Mouse (Mus musculus) c-Kit-positive CD71-positive TER-119-positive erythroid progenitor cells, embryonic 14.5 days (primary cell): Measurements from ENCODE around the gene Gm21973.

Experiments used
- DNase-seq: peaks from one replicate; pipeline ENCODE4 v3.0.0-alpha.2; 2013; ENCODE audit warnings: low spot score

Gm21973 gene

DNA sequence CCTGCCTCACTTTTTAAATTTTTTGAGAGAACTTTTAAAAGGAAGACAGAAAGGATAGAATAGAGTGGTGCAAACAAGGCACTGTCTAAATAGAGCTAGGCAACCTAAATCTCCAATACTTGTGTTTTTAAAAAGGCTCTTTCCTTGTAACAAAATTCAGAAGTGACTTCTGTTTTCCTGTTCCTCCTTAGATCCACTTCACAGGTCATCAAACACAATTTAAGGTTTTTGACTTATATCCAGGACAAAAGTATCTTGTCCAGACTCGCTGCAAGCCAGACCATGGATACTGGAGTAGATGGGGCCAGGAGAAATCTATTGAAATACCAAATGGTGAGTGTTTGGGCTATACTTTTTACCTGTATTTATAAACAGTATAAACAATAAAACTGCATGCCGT lies at the start of gene Gm21973:
Gm21973 (plus strand) TSS at position 301 of the 400 bp plus-strand sequence.
- DNase-seq: no peak

DNA sequence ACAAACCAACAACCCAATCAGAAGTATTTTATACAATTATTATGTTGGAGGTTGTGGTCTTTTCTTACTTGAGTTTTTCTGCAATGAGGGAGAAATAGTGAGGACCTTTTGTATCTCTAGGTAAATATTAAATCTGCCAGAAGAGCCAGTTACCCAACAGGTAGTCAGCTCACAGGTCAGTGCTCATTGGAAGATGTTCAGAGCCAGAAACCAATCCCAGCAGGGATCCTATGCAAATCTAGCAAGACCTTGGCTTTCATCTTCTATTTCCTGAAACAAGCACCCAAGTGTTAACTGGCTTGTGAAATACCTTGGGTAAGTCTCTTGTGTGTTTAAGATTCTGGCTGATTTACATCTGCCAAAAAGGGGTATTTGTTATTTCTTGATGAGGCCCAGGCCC lies 48.8 kb upstream of the Gm21973 start:
- DNase-seq: no peak

DNA sequence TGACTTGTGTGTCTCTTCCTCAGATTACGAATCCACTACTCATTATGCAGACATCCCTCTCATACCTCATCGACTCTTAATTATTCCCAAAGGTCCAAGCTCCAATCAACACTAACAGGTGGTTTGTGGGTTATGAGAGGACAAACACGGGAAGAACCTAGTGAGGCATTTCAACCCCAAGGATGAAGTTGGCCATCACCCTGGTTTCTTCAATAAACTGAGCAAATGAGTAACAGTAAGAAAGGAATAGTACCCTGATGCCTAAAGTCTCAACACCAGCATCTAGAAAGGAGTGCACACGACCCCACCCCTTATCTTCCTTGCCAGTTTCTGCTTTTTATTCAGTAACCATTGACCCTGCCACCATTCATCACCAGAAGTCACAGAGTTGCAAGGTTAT lies 47.7 kb upstream of the Gm21973 start:
- no peak for DNase-seq

DNA sequence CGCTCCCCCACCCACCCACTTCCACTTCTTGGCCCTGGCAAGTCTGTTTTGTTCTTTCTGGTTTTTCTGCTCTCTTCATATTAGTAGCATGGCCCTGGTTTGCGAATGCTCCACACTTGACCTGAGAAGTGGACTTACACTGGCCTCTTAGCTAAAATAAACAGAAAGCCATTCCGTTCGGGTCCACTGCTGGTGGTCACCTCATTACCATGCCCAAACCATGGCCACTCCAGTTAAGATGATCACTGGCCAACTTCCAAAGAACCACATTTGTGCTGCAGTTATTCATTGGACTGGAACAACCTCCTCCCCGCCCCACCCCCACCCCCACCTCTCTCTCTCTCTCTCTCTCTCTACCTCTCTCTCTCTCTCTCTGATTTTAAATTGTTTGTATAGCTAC lies 43.6 kb upstream of the Gm21973 start:
- DNase-seq: no peak

DNA sequence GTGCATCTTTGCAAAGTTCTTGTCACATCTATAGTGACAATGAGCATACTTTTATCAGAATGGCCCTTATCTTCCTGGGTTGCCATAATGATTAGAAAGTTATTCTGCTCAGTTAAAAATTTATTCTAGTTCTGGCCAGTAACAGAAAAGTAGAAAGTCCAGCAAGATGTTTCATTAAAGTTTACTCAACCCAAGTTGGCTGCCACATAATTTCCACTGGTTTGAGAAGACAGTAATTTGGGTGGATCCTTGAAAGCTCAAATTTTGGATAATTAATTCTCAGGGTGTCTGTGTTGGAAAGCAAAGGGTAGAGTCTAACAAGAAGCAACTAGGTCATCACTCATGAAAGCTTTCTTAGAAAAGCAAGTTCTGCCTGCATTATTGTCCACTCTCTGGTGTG lies 41.5 kb upstream of the Gm21973 start:
- DNase-seq: no peak

DNA sequence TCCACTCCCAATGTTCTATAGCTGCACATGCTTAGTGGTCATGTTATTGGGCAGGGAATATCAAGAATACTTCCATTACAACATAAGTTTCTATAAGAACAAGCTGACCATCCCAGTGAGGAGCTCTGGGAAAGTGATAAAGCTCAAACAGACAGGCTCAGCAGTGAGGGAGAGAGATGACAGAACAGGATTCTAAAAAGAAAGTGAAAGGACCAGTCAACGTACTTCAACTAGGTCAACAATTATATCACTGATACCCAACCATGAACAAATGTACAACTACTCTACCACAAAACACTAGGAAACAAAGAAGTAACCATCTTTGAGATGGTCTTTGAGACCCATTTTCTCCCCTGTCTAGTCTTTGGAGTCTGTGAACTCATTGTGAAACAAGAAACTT lies 28.6 kb upstream of the Gm21973 start:
- no peak for DNase-seq

DNA sequence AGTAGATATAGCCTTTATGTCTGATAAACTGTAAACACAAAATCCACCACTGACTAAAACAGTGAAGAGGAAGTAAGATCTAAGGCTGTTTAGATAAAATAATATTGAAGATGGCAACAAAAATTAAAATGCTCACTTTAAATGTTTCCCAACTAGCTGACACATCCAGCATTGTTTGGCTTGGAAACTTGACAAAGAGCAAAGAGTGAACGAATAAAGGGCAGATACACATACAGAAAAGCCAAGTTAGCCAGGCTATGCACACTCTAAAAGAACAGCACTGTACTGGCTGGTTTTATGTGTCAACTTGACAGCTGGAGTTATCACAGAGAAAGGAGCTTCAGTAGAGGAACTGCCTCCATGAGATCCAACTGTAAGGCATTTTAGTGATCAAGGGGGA lies 27.1 kb upstream of the Gm21973 start:
- DNase-seq: no peak

DNA sequence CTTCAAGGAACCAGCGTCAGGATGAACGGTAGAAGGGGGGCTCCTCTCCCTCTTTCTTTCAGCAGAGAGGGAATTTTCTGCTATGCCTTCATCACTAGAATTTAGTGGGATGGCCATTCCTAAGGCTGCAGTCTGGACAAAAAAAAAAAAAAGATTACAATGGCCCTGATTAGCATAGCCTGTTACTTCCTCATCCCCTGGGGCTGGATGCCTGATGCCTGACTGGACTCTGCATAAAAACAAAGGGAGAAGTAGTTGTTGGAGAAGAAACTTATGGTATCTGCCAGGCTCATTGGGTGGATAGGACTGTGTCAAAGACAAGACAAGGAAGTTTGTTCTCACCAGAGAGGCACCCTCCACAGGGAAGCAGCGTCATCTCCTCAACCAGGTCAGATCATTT lies 25.7 kb upstream of the Gm21973 start:
- no peak for DNase-seq

DNA sequence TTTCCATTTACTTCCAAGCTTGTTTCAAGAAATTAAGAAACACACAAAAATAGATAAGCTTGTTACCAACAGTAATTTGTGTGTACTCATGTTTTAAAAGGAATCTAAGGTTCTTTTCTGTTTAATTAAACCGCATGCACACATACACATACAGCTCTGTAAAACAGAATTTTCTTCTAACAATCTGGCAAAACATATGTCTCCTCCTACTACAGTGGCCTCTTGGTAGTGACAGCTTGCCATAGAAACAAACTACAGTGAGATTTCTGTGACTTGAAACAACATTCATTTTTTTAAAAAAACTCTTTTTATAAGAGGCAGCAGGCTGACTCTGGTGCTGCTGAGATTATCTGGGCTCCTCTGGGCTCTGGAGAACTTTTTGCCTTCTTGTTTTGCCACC lies 18.7 kb upstream of the Gm21973 start:
- DNase-seq: no peak

DNA sequence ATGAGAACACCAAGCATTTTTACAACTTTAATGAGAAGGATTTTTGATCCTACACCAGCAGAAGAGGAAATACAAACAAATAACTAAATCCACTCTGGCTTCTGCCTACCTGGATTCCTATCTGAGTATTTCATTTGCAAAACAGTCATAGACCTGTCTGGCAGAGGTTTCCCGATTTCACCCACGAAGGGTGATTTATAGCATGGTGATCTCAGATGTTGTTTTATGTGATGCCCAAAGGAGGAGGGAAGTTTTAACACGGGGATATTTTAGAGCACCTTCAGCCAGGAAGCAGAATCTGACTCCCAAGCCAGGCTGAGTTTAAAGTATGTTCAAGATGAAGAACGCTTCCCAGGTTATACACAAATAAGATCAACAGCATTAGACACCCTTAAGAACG lies 13.4 kb upstream of the Gm21973 start:
- no peak for DNase-seq

DNA sequence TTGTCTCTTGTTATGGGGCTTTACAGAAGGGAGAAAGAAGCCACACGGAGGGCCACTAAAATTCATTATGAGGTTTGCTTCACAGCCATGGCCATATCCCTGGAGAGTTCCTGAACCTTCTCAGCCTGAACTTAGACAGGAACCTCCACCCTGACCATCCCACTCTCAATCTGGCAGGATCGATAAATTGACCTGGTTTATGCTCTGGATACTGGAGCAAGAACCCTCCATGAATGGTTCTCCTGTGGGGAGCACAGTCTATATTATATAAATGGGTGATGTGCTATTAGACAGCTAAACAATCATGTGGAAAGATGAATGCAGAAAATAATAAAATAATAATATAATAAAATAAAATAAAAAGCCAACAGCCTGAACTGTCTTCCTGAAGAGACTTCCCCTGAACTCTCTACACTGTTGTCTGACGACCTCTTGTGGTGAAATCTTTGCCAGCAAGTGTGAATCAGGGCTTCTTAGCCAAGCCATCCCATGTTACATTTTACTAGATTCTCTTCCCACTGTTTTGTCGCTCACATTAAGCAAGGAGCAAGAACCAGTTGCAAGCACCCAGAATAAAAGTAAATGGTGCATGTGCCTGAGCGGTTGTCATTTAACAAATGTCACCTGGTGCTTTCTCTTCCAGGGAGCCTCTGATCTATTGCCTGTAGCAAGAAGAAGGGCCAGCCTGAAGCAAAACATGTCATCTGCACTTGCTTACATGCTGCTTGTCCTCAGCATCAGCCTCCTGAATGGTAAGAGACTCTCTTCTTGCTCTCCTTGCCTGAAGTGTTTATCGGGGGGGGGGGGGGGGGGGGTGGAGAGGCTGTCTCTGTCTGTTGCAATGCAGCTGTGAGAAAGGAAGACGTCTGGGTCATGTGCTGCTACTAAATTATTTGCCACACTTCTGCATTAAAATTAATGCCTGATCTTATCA lies 11.4 kb upstream of the Gm21973 start:
- no peak for DNase-seq

DNA sequence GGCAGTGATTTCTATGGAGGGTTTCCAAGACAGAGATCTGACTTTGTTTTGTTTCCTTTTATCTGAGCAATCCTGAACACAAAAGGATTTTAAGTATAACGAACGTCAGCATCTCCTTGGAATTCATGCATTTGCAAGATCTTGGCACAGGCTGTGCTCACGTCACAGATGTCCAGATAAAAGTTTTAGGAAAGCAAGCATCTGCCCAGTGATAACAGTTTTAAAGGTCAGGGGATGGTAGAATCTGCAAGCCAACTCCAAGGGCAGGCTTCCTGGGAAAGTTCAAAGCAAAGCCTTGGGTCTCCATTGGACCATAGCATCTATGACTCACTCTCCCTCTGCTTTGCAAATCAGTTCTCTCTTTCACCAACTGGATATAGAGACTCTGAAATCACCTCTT lies 5.4 kb downstream of the Gm21973 start:
- DNase-seq: no peak

DNA sequence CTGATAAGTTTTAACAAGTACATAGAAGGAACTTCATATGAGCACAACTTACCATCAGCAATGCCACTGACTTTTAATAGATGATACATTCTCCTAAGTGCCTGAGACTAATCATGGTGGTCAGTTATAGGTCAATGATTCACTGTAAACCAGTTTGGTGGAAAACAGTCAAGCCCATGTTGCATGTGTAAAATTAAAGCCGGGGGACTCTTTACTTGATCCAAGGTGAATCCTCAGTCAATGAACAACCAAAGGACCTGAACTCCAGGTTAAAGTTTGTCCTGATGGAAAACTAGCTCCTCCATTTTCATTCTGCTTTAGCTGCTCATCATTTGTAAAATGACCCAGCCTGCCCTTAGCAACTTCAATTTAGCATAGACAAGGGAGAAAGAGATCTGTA lies 7.4 kb downstream of the Gm21973 start:
- DNase-seq: no peak

DNA sequence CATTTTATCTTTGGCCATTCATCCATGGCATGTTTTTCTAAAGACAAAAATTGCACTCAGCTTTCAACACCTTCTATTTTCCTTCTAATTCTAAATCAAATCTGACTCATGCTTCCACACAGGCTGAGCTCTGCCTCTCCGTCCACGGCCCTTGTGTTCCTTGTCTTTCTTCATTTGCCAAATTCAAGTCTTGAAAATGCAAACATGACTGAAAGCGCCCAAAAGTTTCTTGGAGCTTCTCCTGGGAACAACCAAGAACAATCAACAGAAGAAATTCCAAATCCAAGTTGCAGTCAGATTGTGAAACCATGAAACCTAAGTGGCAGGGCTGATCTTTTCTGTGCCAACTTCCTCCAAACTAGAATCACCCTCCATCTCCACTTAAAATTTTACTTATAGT lies 13.4 kb downstream of the Gm21973 start:
- DNase-seq: no peak

DNA sequence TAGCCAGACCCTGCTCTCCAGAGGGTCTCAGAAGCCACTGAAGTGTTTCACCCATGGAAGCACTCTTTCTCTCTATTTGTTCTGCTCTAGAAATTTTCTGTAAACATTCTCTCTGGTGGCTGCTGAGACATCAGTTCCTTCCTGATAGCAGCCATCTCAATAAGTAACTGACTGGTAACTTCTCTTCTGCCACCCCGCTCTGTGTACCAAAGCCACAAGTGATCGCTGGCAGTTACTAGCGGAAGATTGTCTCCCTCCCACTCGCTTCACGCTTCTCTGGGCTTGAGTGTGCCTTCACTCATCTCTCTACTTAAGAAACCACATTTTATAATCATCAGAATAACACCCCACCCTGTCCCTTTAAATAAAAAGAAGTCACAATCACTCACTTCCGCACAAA lies 21.9 kb downstream of the Gm21973 start:
- no peak for DNase-seq

DNA sequence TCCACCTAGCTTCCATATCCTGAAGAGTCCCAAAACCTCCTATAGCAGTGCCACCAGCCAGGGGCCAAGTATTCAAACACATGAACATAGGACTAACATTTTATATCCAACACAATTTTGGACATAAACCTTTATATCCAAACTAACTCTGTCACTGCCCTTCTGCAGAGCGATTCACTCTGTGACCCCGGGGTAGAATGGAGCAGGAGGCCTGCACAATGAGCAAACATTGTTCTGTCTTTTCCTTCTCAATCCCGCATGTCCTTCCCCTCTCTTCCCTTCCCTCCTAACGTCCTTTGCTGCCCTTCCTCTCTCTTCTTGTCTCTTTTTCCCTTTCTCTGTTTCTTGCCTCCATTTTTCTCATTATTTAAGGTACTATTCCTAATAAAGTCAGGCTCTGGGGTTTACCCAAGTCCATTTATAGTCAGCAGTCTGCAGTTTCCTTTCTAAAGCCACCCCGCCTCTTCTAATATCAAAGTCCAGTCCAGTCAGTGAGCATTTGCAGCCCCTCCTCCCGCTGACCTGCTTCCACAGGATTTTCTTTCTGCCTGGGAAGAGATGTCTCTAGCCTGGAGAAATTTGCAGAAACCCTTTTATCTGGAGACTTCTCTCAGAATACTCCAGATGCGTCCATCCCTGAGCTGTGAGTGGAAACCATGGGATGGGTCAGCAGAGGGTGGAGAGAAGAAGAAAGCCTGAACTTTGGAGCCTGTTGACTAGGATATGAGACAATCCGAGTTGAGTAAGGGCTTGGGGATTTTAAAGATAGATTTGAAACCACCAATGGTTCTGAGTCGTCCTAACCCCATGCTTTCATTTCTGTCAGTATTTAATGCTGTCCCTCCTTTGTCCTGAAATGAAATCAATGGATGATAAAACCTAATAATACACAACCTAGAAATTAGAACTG lies 33.1 kb downstream of the Gm21973 start, which contains the start of gene Agxt2:
Agxt2 (plus strand) TSS at position 494 of the 910 bp plus-strand sequence.
- no peak for DNase-seq

DNA sequence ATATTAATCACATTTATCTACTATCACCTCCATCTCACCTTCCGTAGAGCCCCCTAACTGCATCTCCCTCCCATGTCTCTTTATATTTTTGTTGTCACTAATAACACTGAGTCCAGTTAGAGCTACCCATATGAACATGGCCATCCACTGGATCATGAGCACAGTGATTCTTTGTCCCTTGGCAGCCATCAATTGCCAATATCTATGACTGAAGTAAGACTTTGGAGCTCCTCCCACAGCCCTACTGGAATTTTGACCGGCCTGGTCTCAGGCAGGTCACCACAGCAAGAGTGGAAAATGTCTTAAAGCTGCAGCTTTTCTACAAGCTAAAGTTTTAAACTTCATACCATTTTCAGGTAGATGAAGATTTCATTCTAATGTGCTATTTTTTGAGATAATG lies 41.2 kb downstream of the Gm21973 start:
- no peak for DNase-seq

DNA sequence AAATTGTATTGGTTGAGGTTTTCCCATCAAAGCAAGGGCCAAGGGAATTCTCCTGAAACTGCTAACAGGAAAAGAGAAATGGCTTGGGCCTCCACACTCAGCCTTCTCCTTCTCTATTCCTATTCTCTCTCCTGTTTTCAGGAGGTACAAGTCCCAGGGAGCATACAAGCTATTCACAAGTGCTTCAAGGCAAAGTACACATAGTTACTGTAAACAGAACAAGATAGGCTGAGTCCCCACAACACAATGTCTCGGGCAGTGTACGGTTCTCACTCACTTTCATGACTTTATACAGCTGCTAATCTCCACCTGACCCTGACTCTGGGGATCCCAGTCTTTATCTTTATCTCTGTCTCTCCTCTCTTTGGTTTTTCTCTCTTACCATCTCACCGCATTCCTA lies 50.2 kb downstream of the Gm21973 start:
- DNase-seq: no peak

DNA sequence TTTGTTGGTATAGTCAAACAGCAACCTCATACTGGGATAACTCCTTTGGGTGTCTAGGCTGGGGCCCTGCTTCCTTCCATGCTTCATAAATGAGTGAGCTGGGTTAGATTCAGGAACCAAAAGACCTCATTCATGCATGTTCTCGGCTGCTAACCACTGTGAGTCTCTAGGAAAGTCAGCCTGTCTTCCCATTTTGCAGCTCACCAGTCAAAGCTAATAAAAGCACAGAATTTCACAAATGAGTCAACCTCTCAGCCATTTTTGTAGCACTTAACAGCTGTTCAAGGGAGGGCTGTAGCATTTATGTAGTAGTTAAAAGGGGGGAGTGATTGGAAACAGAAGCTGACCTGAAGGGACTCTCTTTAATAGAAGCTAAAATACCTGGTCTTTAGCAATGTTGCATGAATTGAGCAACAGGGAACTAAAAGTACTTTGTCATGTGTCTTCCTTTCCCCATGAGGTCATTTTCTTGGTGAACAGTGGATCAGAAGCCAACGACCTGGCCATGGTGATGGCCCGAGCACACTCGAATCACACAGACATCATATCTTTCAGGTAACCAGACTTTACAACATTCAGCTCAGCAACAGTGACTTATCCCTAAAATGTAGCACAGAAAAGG lies 53.3 kb downstream of the Gm21973 start:
- no peak for DNase-seq

DNA sequence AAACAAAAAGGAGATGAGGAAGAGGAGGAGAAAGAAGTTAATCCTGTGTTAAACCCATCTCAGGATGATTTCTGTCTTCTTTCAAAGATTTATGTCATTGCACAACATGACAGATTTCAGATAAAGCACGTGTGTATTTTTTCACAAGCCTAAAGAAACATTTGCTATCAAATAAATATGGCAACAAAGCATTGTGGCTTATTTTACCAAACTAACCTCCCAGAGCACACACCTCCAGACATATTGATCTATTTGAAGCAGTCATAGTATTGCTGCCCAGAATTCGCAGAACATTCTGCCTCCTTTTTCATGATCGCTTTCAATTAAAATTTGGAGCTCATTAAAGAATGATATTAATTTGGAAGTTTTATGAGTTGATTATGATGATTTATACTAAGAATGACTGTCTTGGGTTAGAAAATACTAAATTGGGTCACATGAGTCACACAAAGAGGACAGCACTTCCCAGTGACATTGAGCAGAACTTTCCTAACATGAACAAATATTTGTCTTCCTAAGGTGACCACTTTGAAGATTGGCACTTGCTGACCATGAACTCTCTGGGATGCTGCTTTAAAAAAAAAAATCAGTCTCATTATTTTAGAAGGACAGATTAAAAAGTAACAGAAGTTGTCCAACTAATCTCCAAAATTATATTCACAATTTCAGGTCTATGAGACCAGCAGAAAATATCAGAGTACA lies 54.7 kb downstream of the Gm21973 start:
- DNase-seq: no peak

DNA sequence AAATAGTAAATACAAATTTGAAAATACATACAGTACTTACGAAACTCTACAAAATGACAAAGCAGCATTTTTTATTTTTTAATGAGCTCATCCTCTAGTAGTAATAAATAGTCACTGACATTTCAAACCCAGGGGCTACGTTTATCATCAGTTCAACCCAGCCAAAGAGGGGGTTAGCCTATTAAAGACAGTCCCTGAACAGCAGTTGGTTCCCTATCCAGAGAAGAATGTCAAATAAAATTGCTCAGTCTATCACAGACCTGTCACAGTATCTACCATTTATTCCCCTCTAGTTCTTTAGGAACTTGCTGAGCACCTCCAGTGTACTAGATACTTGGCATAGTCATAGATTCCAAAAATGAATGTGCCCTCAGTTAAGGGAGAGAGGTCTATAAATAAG lies 62.1 kb downstream of the Gm21973 start:
- no peak for DNase-seq

DNA sequence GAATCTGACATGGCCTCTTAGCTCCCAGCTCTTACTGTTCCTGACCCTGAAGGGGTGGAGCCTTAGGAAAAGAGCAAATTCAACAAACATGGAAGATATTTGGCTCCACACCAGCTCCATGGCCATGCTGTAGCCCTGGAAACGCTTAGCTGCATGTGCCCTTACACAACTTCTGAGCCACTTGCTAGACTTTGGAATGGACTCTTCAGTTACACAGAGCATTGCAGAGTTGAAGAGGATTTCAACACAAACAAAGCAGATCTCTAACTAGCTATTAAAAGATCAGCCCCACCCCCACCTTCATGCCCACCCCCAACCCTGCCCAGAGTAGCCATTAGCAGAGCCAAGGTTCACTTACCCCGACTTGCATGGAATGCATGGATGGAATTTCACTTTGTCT lies 74.6 kb downstream of the Gm21973 start:
- DNase-seq: no peak
